Mouse (Mus musculus) embryonic facial prominence, embryonic 11.5 days (tissue): ENCODE measurements around the gene Fam240b. TPM values are rescaled to one million over a fixed set of nuclear protein-coding genes. Genes with fewer than 3 reads are reported as not detected.

ENCODE experiments used
- ATAC-seq: fragments of 200-750 bp; cut with Nextera tagmentation; replicated peaks from 2 replicates; pipeline ENCODE4 v1.8.0; 2017; ENCODE audit warnings: low read depth; ENCODE audit not compliant: insufficient number of reproducible peaks, low FRiP score, low TSS enrichment
- DNase-seq: peaks from one replicate; pipeline ENCODE4 v3.0.0-alpha.2; 2015; ENCODE audit warnings: low spot score
- H3K27ac ChIP-seq: fragments of 300-500 bp; sonication (generic); replicated peaks from 2 replicates; pipeline ENCODE4 v1.5.1; 2014; ENCODE audit warnings: mild to moderate bottlenecking, low read depth, low read length, control low read depth
- H3K27me3 ChIP-seq: fragments of 300-500 bp; sonication (generic); 2 replicates; pipeline ENCODE4 v1.6.1; 2014; ENCODE audit warnings: mild to moderate bottlenecking, low read length, moderate library complexity, mixed read lengths; ENCODE audit not compliant: control insufficient read depth, insufficient read depth
- H3K36me3 ChIP-seq: fragments of 300-500 bp; sonication (generic); replicated peaks from 2 replicates; pipeline ENCODE4 v1.6.1; 2014; ENCODE audit warnings: low read depth, mild to moderate bottlenecking, low read length, moderate library complexity, mixed read lengths; ENCODE audit not compliant: control insufficient read depth, insufficient read depth
- H3K4me1 ChIP-seq: fragments of 300-500 bp; sonication (generic); 2 replicates; pipeline ENCODE4 v1.6.1; 2014; ENCODE audit warnings: low read length, mixed read lengths; ENCODE audit not compliant: control insufficient read depth, insufficient read depth
- H3K4me2 ChIP-seq: fragments of 300-500 bp; sonication (generic); 2 replicates; pipeline ENCODE4 v1.6.1; 2014; ENCODE audit warnings: low read depth, mild to moderate bottlenecking, control low read depth, low read length, moderate library complexity
- H3K4me3 ChIP-seq: fragments of 300-500 bp; sonication (generic); 2 replicates; pipeline ENCODE4 v1.5.1; 2014; ENCODE audit warnings: low read depth, low read length, control low read depth
- H3K9ac ChIP-seq: fragments of 300-500 bp; sonication (generic); replicated peaks from 2 replicates; pipeline ENCODE4 v1.6.1; 2014; ENCODE audit warnings: mild to moderate bottlenecking, control low read depth, low read length
- H3K9me3 ChIP-seq: fragments of 300-500 bp; sonication (generic); replicated peaks from 2 replicates; pipeline ENCODE4 v1.6.1; 2016; ENCODE audit warnings: mild to moderate bottlenecking, low read length, inconsistent platforms, mixed read lengths; ENCODE audit not compliant: control insufficient read depth
- WGBS: fragments of 180-500 bp; shearing (Covaris S2); extraction: QIAGEN DNeasy Blood & Tissue Kit; methylation state at CpG from one replicate; pipeline ENCODE4 v1.1.7; 2014; 5-methylcytosine and 5-hydroxymethylcytosine counted together
- polyA plus RNA-seq: library from polyadenylated mRNA; unstranded; fragments of >200 nt; fragmentation: Nextera tagmentation; extraction: Ambion mirVana; gene quantifications from 2 replicates; pipeline ENCODE4 v1.2.1, GENCODE M21; 2014

Gene Fam240b
- polyA plus RNA-seq, 1 experiment from 2014 or later, result not detected

DNA sequence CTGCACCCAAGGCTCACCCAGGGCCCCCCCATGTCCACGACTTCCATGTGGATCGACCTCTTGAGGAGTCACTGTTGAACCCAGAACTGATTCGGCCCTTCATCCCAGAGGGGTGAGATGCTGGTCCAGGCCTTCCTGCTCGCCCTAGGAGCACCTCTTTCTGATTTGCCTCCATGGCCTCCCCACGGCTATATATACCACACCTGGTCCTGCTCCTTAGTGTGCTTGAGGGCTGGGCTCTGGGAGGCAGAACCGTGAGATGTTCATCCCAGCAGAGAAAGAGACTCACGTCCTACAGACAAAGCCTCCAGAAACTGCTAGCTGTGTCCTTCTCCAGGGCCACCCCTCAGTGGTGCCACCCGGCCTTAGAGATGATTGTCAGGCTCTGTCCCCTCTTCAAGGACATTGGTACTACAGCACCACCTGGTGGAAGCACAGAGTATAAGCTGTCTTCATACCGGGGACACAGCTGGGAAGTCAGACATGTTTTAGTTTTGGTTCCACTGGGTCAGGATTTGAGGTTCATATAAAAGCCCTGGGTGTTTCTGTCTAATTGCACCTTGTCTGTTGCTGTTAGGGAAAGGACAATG, 58.6 kb downstream of the Fam240b start:
- H3K9ac ChIP-seq, result no peak overlapping the region
- ATAC-seq (peak; percentile 53; the same call in 1 of the 2 replicates), DNase-seq (peak; percentile 77)
- H3K27me3 ChIP-seq, result no peaks in the 10 kb centered on the region
- H3K4me3 ChIP-seq, result no peak overlapping the region
- no peaks in the 10 kb centered on the region for H3K4me1 ChIP-seq
- no peaks in the 10 kb centered on the region for H3K36me3 ChIP-seq
- WGBS, result 55% methylated on average over 9 of the region's 9 CpGs
- H3K27ac ChIP-seq, result no peak overlapping the region
- H3K4me2 ChIP-seq, result no peak overlapping the region
- H3K9me3 ChIP-seq, result no peaks in the 10 kb centered on the region

DNA sequence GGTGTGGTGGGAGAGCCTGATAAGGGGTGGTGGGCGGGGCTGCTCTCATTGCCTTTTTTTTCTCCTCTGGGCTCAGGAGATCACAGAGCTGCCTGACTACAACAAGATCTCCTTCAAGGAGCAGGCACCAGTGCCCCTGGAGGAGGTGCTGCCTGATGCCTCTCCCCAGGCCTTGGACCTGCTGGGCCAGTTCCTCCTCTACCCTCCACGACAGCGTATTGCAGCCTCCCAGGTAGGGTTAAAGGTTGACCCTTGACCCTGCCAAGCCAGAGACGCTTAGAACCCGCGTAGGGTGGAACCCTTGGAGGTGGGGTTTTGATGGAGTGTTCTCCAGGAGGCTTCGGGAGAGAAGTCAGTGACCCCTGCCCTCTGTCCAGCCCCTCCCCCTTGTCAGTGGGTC, 59.8 kb downstream of the Fam240b start:
- Histone ChIP-seq H3K4me1 (no peaks in the 10 kb centered on the region; the same call in 1 of the 2 replicates), H3K27ac (no peak overlapping the region), H3K4me2 (no peak overlapping the region), H3K27me3 (no peaks in the 10 kb centered on the region), H3K9me3 (no peaks in the 10 kb centered on the region), H3K9ac (no peak overlapping the region), H3K4me3 (no peak overlapping the region), H3K36me3 (no peaks in the 10 kb centered on the region)
- no peak for ATAC-seq
- WGBS, result 56% methylated on average over 7 of the region's 7 CpGs
- no peak for DNase-seq

DNA sequence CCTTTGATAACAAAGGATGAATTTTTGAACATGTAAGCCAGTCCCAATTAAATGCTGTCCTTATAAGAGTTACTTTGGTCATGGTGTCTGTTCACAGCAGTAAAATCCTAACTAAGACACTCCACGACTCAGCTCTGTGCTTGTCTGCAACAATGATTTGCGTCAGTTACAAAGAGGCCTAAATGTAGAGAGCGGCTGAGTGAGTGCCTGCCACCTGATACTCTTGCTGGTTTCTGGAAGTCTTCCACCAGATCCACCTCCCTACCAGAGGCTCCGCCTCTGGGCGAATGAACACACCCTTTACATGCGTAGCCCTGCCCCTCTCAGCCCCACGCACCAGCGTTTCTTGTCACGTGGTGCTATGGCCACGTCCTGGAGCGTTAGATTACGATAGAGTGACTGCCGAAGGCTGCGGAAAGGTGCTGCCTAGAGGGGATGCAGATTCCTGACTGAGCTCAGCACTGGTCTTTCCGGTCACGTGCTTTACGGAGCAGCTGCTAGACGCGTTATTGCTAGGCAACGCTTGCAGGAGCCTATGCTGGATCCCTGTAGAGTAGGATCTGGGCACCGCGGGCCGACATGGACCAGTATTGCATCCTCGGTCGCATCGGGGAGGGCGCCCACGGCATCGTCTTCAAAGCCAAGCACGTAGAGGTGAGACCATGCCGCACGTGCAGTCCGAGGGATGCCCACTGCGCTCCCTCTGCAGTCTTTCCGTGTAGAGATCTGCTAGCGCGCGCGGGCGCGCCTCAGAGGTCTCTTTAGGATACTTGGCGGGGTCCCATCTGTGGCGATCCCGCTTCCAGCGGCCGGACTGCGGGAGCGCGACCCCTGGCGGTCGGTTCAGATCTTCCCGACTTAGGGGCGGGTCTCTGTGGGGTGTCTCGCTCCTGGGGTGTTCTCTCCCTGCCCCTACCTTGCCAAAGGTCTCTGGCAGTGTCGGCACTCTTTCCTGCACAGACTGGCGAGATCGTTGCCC, 65.3 kb downstream of the Fam240b start, which contains the start of gene Cdk20:
Cdk20 (plus strand) TSS at position 298 of the 979 bp plus-strand sequence.
- Histone ChIP-seq H3K4me3 (peak within 1 kb of the TSS; percentile 64), H3K27ac (peak within 1 kb of the TSS; percentile 80), H3K4me1 (no peaks in the 10 kb centered on the region; the same call in 1 of the 2 replicates), H3K9me3 (no peaks in the 10 kb centered on the region), H3K27me3 (no peaks in the 10 kb centered on the region), H3K4me2 (peak within 1 kb of the TSS; percentile 64), H3K9ac (peak within 1 kb of the TSS; percentile 66), H3K36me3 (no peaks in the 10 kb centered on the region)
- WGBS, result under 1% methylated on average over 56 of the region's 57 CpGs
- DNase-seq (peak; percentile 96), ATAC-seq (peak; percentile 99)

Other genes with a start within 250 kb of the Fam240b start
- gene Cdc14b, start 222.5 kb downstream of the Fam240b start, polyA plus RNA-seq, result 29.5 and 33.6 TPM in 2 replicates
- 29.3 and 30.9 TPM in 2 replicates for gene Aaed1, start 185.1 kb downstream of the Fam240b start, polyA plus RNA-seq
- gene Ctsl, start 126.9 kb downstream of the Fam240b start, polyA plus RNA-seq, result 151 and 163 TPM in 2 replicates
- gene Cdk20, start 65.5 kb downstream of the Fam240b start, polyA plus RNA-seq, result 6.7 and 9.6 TPM in 2 replicates